Mouse (Mus musculus) limb, embryonic 14.5 days (tissue): ENCODE data around the gene Abcc3. TPM values are rescaled to one million over a fixed set of nuclear protein-coding genes. Genes with fewer than 3 reads are reported as not detected.

ENCODE experiments used
- ATAC-seq: fragments of 200-750 bp; cut with Nextera tagmentation; 2 replicates; pipeline ENCODE4 v1.8.0; 2017; ENCODE audit warnings: low read depth, moderate number of reproducible peaks, moderate TSS enrichment; ENCODE audit not compliant: low FRiP score
- DNase-seq: peaks from one replicate; pipeline ENCODE4 v3.0.0-alpha.2; 2015; ENCODE audit warnings: low spot score
- H3K27ac ChIP-seq: fragments of 300-500 bp; sonication (generic); replicated peaks from 2 replicates; pipeline ENCODE4 v1.5.1; 2014; ENCODE audit warnings: low read depth, mild to moderate bottlenecking, low read length, moderate library complexity, mixed read lengths
- H3K27me3 ChIP-seq: fragments of 300-500 bp; sonication (generic); 2 replicates; pipeline ENCODE4 v1.6.1; 2014; ENCODE audit warnings: low read length, mixed read lengths; ENCODE audit not compliant: control insufficient read depth, insufficient read depth
- H3K36me3 ChIP-seq: fragments of 300-500 bp; sonication (generic); 2 replicates; pipeline ENCODE4 v1.6.1; 2014; ENCODE audit warnings: mild to moderate bottlenecking, low read length, moderate library complexity, mixed read lengths; ENCODE audit not compliant: control insufficient read depth, insufficient read depth
- H3K4me1 ChIP-seq: fragments of 300-500 bp; sonication (generic); 2 replicates; pipeline ENCODE4 v1.6.1; 2014; ENCODE audit warnings: antibody characterized with exemption, low read length, mixed read lengths; ENCODE audit not compliant: control insufficient read depth, insufficient read depth
- H3K4me2 ChIP-seq: fragments of 300-500 bp; sonication (generic); replicated peaks from 2 replicates; pipeline ENCODE4 v1.6.1; 2014; ENCODE audit warnings: low read depth, mild to moderate bottlenecking, low read length, moderate library complexity; ENCODE audit not compliant: severe bottlenecking
- H3K4me3 ChIP-seq: fragments of 300-500 bp; sonication (generic); replicated peaks from 2 replicates; pipeline ENCODE4 v1.5.1; 2014; ENCODE audit warnings: low read length
- H3K9ac ChIP-seq: fragments of 300-500 bp; sonication (generic); 2 replicates; pipeline ENCODE4 v1.6.1; 2014; ENCODE audit warnings: mild to moderate bottlenecking, low read depth, low read length, moderate library complexity; ENCODE audit not compliant: severe bottlenecking
- H3K9me3 ChIP-seq: fragments of 300-500 bp; sonication (generic); 2 replicates; pipeline ENCODE4 v1.6.1; 2016; ENCODE audit warnings: low read length; ENCODE audit not compliant: control insufficient read depth
- POLR2A ChIP-seq: fragments of 200-500 bp; IDR thresholded peaks from 2 replicates; pipeline ENCODE4 v1.8.0; 2012; ENCODE audit warnings: inconsistent platforms, mild to moderate bottlenecking, moderate library complexity, borderline replicate concordance; ENCODE audit not compliant: insufficient read depth, insufficient read length; ENCODE audit errors: extremely low read depth
- WGBS: fragments of 180-500 bp; shearing (Covaris S2); extraction: QIAGEN DNeasy Blood & Tissue Kit; methylation state at CpG from one replicate; pipeline ENCODE4 v1.1.7; 2014; 5-methylcytosine and 5-hydroxymethylcytosine counted together
- polyA plus RNA-seq, 2 experiments: library from polyadenylated mRNA; depleted of rRNA in 1 of 2; stranded (reverse) in 1 of 2; unstranded in 1 of 2; fragments of >200 nt; fragmentation: Nextera tagmentation in 1 of 2; extraction: Ambion mirVana in 1 of 2; gene quantifications; 2 replicates each; pipeline versions ENCODE4 v1.2.1 to v1.2.3; 2012 to 2014

The Abcc3 gene
- polyA plus RNA-seq, 2 experiments = 1.0 to 1.3 TPM

- Histone ChIP-seq H3K4me2 (no peak overlapping the region), H3K36me3 (no peaks in the 10 kb centered on the region), H3K4me3 (no peak overlapping the region), H3K27me3 (no peaks in the 10 kb centered on the region), H3K4me1 (no peaks in the 10 kb centered on the region), H3K27ac (no peak overlapping the region), H3K9ac (no peak overlapping the region), H3K9me3 (no peaks in the 10 kb centered on the region)
- 79% methylated on average over 6 of the region's 6 CpGs for WGBS
- DNase-seq (no peak), ATAC-seq (no peak)
- TF ChIP-seq POLR2A = no peak
Measured at GRCm38 (mm10) chr11:94369981-94370380, 22.8 kb downstream of the Abcc3 start.

GRCm38 (mm10) chr11:94365340-94365739 is 27.5 kb downstream of the Abcc3 start:
- H3K4me3 ChIP-seq = no peak overlapping the region
- no peaks in the 10 kb centered on the region for H3K27me3 ChIP-seq
- no peak overlapping the region for H3K4me2 ChIP-seq
- no peak overlapping the region for H3K9ac ChIP-seq
- ATAC-seq = no peak
- H3K9me3 ChIP-seq = no peaks in the 10 kb centered on the region
- H3K27ac ChIP-seq = no peak overlapping the region
- no peak for TF ChIP-seq POLR2A
- H3K36me3 ChIP-seq = no peaks in the 10 kb centered on the region
- DNase-seq = no peak
- no peaks in the 10 kb centered on the region for H3K4me1 ChIP-seq
- 64% methylated on average over 3 of the region's 3 CpGs for WGBS

DNA sequence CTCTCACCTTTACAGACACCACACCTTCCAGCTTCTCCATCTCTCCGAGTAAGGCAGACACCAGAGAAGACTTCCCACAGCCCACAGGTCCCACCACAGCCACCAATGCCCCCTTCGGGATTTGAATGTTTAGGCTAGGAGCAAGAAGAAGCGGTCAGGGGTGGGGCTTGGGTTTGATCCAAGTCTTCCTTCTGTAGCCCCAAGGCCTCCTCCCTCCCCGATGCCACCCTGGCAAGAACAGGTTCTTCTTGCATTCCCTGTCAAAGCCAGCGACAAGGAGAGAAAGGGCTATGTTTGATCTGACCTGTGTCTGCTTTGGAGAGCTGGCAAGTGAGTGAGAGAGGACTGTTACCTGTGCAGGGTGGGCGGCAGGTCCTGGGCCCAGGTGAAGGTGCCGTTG is 29.1 kb downstream of the Abcc3 start:
- DNase-seq = peak; percentile 14
- H3K36me3 ChIP-seq = no peaks in the 10 kb centered on the region
- no peaks in the 10 kb centered on the region for H3K4me1 ChIP-seq

DNA sequence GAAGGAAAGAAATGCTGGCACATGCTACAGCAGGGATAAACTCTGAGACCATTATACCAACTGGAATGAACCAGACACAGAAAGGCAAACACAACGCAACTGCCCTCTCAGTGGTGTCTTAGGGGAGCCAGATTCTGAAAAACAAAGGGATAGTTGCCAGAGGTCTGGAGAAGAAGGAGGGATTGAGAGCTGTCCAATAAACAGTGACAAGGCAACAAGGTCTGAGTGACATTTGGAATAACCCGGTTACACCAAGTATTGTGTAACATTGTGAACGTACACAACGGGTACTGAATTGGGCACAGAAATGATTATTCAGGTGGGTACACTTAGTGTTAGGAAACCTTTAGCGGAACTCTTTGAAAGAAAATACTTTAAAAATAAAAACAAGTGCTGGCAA is 30.7 kb downstream of the Abcc3 start:
- ATAC-seq = no peak

More for the DNA sequence above, 29.1 kb downstream of the Abcc3 start:
- H3K27me3 ChIP-seq = no peaks in the 10 kb centered on the region
- H3K27ac ChIP-seq = no peak overlapping the region
- H3K9me3 ChIP-seq = no peaks in the 10 kb centered on the region
- no peak overlapping the region for H3K9ac ChIP-seq
- no peak for TF ChIP-seq POLR2A
- 75% methylated on average over 7 of the region's 7 CpGs for WGBS
- ATAC-seq = no peak
- no peak overlapping the region for H3K4me2 ChIP-seq
- no peak overlapping the region for H3K4me3 ChIP-seq

GRCm38 (mm10) chr11:94361166-94361870 is 31.5 kb downstream of the Abcc3 start:
- ATAC-seq = no peak
- DNase-seq = no peak
- Histone ChIP-seq H3K9ac (no peak overlapping the region), H3K4me1 (no peaks in the 10 kb centered on the region), H3K9me3 (no peaks in the 10 kb centered on the region), H3K4me3 (no peak overlapping the region), H3K36me3 (no peaks in the 10 kb centered on the region), H3K4me2 (no peak overlapping the region), H3K27ac (no peak overlapping the region), H3K27me3 (no peaks in the 10 kb centered on the region)
- TF ChIP-seq POLR2A = no peak
- WGBS = 92% methylated on average over 14 of the region's 14 CpGs

More for the DNA sequence above, 30.7 kb downstream of the Abcc3 start:
- Histone ChIP-seq H3K4me1 (no peaks in the 10 kb centered on the region), H3K4me3 (no peak overlapping the region), H3K27ac (no peak overlapping the region), H3K9me3 (no peaks in the 10 kb centered on the region), H3K36me3 (no peaks in the 10 kb centered on the region), H3K4me2 (no peak overlapping the region), H3K27me3 (no peaks in the 10 kb centered on the region), H3K9ac (no peak overlapping the region)
- no peak for DNase-seq
- TF ChIP-seq POLR2A = no peak
- WGBS = 92% methylated on average over 5 of the region's 5 CpGs

DNA sequence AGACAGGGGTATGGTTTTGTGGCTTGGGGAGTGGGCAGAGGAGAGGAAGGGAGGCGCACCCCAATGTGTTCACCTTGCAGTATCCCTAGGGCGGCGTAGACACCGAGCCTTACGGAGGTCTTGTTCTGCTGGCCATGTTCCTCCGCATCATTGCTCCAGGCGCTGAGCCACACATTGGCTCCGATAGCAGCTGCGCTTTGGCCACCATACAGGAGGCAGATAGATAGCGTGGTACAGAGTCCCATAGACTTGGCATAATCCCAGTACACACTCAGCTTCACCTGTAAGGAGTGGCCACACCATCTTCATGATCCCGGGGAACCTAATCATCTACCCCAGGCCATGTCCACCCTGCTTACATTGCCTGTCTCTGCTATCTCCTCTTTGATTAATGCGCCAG is 33.6 kb downstream of the Abcc3 start:
- WGBS = 93% methylated on average over 12 of the region's 12 CpGs
- H3K4me1 ChIP-seq = no peaks in the 10 kb centered on the region
- DNase-seq (no peak), ATAC-seq (no peak)
- no peak for TF ChIP-seq POLR2A
- no peak overlapping the region for H3K4me3 ChIP-seq
- no peaks in the 10 kb centered on the region for H3K27me3 ChIP-seq
- no peaks in the 10 kb centered on the region for H3K36me3 ChIP-seq
- H3K9me3 ChIP-seq = no peaks in the 10 kb centered on the region
- H3K4me2 ChIP-seq = no peak overlapping the region
- no peak overlapping the region for H3K27ac ChIP-seq
- H3K9ac ChIP-seq = no peak overlapping the region
